Mouse (Mus musculus) ES-Bruce4 (cell line): Measurements from ENCODE around the gene Arhgef40.

Source experiments
- CTCF ChIP-seq: IDR thresholded peaks from one replicate; pipeline ENCODE4 v1.8.1; 2011; ENCODE audit warnings: low read depth, low read length
- EP300 ChIP-seq: IDR thresholded peaks from 2 replicates; pipeline ENCODE4 v1.6.1; 2011; ENCODE audit warnings: low read depth, low read length; ENCODE audit not compliant: insufficient read depth
- POLR2A ChIP-seq: IDR thresholded peaks from one replicate; pipeline ENCODE4 v1.8.1; 2011; ENCODE audit warnings: low read length; ENCODE audit not compliant: insufficient read depth

GRCm38 (mm10) chr14:51967400-51967799 lies 17.1 kb upstream of the Arhgef40 start:
- TF ChIP-seq EP300: no peak
- no peak for TF ChIP-seq POLR2A
- no peak for TF ChIP-seq CTCF
